Mouse (Mus musculus): ENCODE measurements at regions not wholly inside any gene's neighbourhood (a gene's known extent, or its start where the extent isn't known, plus 50 kb on each side); places are given as distances from the start of the nearest gene placed in this dataset.
A peak's percentile ranks its signal among the peaks of the same experiment; 100 is the strongest.

DNA sequence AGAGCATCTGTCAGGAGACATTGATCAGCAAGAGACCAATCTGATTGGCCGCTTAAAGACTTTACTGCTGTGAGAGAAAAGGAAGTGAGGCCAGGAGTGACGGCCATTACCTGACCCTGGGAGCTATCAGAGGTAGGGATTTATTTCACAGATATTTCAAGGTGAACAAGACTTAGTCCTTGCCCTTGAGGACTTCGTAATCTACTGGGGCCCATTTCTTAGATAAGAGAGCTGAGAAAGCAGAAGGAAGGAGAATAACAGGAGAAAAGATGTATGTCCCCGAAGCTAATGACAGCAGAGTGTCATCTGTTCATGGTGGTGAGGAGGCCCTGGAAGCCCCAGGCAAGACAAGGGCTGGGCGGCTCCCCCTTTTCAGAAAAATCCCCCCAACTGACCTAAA is 127.4 kb upstream of the Cpeb2 start:
- no peak overlapping the region for H3K4me3 ChIP-seq (replicated peaks; ENCODE audit: control insufficient read depth, low read depth, low read length)
- 68% methylated on average over 5 of the region's 5 CpGs for WGBS
- TF ChIP-seq POLR2A (IDR thresholded peaks at IDR 0.05; ENCODE audit: borderline replicate concordance, control insufficient read depth, low read depth, low read length) (no peak), CTCF (IDR thresholded peaks at IDR 0.05; ENCODE audit: control insufficient read depth, insufficient read depth, low read length) (no peak)
- H3K4me1 ChIP-seq (ENCODE audit: control insufficient read depth, insufficient read depth, low read length) = peaks cover 4% of the 10 kb centered on the region; the same call in 1 of the 2 replicates
- H3K27ac ChIP-seq (ENCODE audit: control insufficient read depth, insufficient read depth, low read depth, low read length, poor library complexity) = no peak overlapping the region

DNA sequence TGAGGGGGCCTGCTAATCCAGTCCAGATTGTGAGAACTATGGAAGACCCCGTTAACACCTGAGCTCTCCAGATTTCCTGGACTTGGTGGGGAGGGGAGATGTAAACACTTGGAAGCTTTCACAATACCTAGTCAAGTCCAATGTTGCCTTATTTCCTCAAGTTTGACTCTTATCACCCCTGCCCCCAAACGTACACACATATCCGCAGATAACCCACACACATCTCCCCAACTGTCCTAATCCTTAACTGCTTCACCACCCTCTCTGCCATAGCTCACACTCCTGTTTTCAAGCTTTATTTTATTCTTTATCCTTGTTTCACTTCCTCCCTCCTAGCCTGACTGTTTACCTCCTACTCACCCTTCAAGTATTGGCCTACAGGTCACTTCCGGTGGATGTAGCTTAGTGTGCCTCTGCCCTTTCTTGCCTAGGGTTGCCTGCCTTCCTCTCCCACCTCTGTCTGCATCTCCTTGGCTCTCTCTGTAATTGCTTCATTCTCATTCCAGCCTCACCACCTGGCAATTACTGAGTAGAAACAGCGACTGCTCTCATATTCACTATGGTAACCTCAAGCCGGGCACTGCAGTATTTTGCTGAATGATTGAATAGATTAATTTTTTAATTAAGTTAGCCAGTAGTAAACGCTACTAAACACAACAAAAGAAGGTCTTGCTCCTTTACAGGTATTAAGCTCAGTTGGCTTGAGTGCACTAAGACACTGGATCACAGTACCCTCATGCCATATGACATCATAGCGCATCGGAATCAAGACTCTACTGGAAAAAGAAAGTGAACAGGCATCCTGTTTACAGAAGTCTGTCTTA is 125.3 kb upstream of the Cpeb2 start:
- TF ChIP-seq CTCF (IDR thresholded peaks at IDR 0.05; ENCODE audit: control insufficient read depth, insufficient read depth, low read length) (no peak), POLR2A (IDR thresholded peaks at IDR 0.05; ENCODE audit: borderline replicate concordance, control insufficient read depth, low read depth, low read length) (no peak)
- H3K27ac ChIP-seq (ENCODE audit: control insufficient read depth, insufficient read depth, low read depth, low read length, poor library complexity) = no peak overlapping the region
- no peak overlapping the region for H3K4me3 ChIP-seq (replicated peaks; ENCODE audit: control insufficient read depth, low read depth, low read length)
- 66% methylated on average over 9 of the region's 9 CpGs for WGBS
- peaks cover 4% of the 10 kb centered on the region; the same call in 1 of the 2 replicates for H3K4me1 ChIP-seq (ENCODE audit: control insufficient read depth, insufficient read depth, low read length)

- no peak overlapping the region for H3K27ac ChIP-seq (ENCODE audit: control insufficient read depth, insufficient read depth, low read depth, low read length, poor library complexity)
- H3K4me1 ChIP-seq (ENCODE audit: control insufficient read depth, insufficient read depth, low read length) = peaks cover 4% of the 10 kb centered on the region; the same call in 1 of the 2 replicates
- H3K4me3 ChIP-seq (replicated peaks; ENCODE audit: control insufficient read depth, low read depth, low read length) = no peak overlapping the region
- WGBS = 80% methylated on average over 2 of the region's 2 CpGs
- TF ChIP-seq POLR2A (IDR thresholded peaks at IDR 0.05; ENCODE audit: borderline replicate concordance, control insufficient read depth, low read depth, low read length) = no peak
- TF ChIP-seq CTCF (IDR thresholded peaks at IDR 0.05; ENCODE audit: control insufficient read depth, insufficient read depth, low read length) = no peak
Measured at GRCm38 (mm10) chr5:43108260-43108589, 124.7 kb upstream of the Cpeb2 start.

DNA sequence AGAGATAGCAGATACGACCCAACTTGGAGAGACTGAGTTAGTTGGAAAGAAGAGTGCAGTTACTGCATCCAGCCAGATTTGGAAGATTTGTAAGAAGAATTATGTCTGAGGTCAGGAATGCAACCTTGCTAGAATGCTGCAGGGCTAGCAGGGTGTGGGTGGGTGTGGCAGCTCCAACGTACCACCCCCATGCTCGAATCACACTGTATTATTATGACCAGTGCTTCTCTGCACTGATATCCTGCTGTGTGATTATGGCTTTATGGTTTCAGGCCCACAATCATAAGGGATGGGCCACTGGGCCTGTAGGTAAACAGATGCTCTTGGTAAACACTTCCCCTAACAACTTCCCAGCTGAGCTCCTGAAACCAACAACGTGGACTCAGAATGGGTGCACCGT is 122.8 kb upstream of the Cpeb2 start:
- H3K4me1 ChIP-seq (ENCODE audit: control insufficient read depth, insufficient read depth, low read length) = peaks cover 2% of the 10 kb centered on the region; the same call in 1 of the 2 replicates
- TF ChIP-seq POLR2A (IDR thresholded peaks at IDR 0.05; ENCODE audit: borderline replicate concordance, control insufficient read depth, low read depth, low read length) (no peak), CTCF (IDR thresholded peaks at IDR 0.05; ENCODE audit: control insufficient read depth, insufficient read depth, low read length) (no peak)
- H3K4me3 ChIP-seq (replicated peaks; ENCODE audit: control insufficient read depth, low read depth, low read length) = no peak overlapping the region
- 80% methylated on average over 5 of the region's 5 CpGs for WGBS
- no peak overlapping the region for H3K27ac ChIP-seq (ENCODE audit: control insufficient read depth, insufficient read depth, low read depth, low read length, poor library complexity)

- Histone ChIP-seq H3K27ac (ENCODE audit: control insufficient read depth, insufficient read depth, low read depth, low read length, poor library complexity) (no peak overlapping the region), H3K4me1 (ENCODE audit: control insufficient read depth, insufficient read depth, low read length) (peaks cover 2% of the 10 kb centered on the region; the same call in 1 of the 2 replicates), H3K4me3 (replicated peaks; ENCODE audit: control insufficient read depth, low read depth, low read length) (no peak overlapping the region)
- 69% methylated on average over 2 of the region's 2 CpGs for WGBS
- TF ChIP-seq POLR2A (IDR thresholded peaks at IDR 0.05; ENCODE audit: borderline replicate concordance, control insufficient read depth, low read depth, low read length) (no peak), CTCF (IDR thresholded peaks at IDR 0.05; ENCODE audit: control insufficient read depth, insufficient read depth, low read length) (no peak)
Measured at GRCm38 (mm10) chr5:43111740-43112139, 121.2 kb upstream of the Cpeb2 start.

DNA sequence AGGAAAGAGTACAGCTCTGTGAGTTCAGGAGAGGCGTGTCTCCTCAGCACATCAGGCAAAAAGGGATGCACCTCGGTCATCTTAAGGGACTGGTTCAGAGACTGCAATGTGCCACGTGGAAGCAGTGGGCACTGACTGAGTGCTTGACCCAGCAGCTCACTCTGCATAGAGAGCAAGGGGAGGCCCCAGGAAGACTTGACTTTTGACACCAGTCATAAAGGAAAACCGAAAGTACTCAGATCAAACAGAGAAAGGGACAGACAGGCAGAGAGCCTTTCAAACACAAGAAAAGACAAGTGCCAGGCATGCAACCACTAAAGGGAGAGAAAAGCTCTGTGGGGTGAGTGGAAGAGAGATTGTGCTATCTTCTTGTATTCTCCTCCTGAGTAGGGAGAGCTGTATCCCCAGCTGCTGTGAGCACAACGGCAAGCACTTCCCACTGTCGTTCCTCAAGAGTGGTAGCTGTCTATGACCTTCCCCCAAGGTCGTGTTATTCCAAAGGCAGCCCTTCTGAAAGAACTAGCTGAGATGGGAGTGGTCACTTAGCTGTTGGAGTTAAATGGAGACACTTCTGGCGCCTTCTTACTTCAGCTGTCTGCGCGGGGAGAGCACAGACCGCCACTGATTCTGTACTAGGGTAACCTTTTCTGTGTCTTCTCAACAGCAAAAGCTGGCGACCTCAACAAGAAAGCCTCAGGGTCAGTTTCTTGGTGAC is 119.4 kb upstream of the Cpeb2 start:
- H3K4me3 ChIP-seq (replicated peaks; ENCODE audit: control insufficient read depth, low read depth, low read length) = no peak overlapping the region
- no peak overlapping the region for H3K27ac ChIP-seq (ENCODE audit: control insufficient read depth, insufficient read depth, low read depth, low read length, poor library complexity)
- H3K4me1 ChIP-seq (ENCODE audit: control insufficient read depth, insufficient read depth, low read length) = no peaks in the 10 kb centered on the region; the same call in 1 of the 2 replicates
- WGBS = 76% methylated on average over 12 of the region's 12 CpGs
- no peak for TF ChIP-seq CTCF (IDR thresholded peaks at IDR 0.05; ENCODE audit: control insufficient read depth, insufficient read depth, low read length)
- no peak for TF ChIP-seq POLR2A (IDR thresholded peaks at IDR 0.05; ENCODE audit: borderline replicate concordance, control insufficient read depth, low read depth, low read length)

DNA sequence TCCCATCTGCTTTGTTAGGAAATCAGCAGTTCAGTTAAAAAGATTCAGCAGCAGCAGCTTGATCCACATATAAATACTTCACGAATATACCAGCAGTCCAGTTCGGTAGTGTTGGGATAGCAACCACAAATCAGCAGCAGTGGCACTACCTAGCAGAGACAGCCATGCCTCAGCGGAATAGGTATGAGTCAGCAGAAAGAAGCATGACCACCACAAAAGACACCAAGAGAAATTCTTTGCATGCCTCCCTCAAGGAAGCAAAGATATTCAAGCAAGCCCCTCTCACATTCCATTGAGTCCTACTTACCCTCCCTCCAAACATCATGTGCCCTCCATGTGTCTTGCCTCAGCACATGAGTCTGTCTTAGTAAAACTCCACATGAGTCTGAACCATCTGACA is 117.5 kb upstream of the Cpeb2 start:
- Histone ChIP-seq H3K27ac (ENCODE audit: control insufficient read depth, insufficient read depth, low read depth, low read length, poor library complexity) (no peak overlapping the region), H3K4me3 (replicated peaks; ENCODE audit: control insufficient read depth, low read depth, low read length) (no peak overlapping the region), H3K4me1 (ENCODE audit: control insufficient read depth, insufficient read depth, low read length) (no peaks in the 10 kb centered on the region; the same call in 1 of the 2 replicates)
- 76% methylated on average over 3 of the region's 3 CpGs for WGBS
- TF ChIP-seq POLR2A (IDR thresholded peaks at IDR 0.05; ENCODE audit: borderline replicate concordance, control insufficient read depth, low read depth, low read length) (no peak), CTCF (IDR thresholded peaks at IDR 0.05; ENCODE audit: control insufficient read depth, insufficient read depth, low read length) (no peak)

- no peak for TF ChIP-seq CTCF (IDR thresholded peaks at IDR 0.05; ENCODE audit: control insufficient read depth, insufficient read depth, low read length)
- no peak for TF ChIP-seq POLR2A (IDR thresholded peaks at IDR 0.05; ENCODE audit: borderline replicate concordance, control insufficient read depth, low read depth, low read length)
- Histone ChIP-seq H3K4me1 (ENCODE audit: control insufficient read depth, insufficient read depth, low read length) (no peaks in the 10 kb centered on the region; the same call in 1 of the 2 replicates), H3K4me3 (replicated peaks; ENCODE audit: control insufficient read depth, low read depth, low read length) (no peak overlapping the region), H3K27ac (ENCODE audit: control insufficient read depth, insufficient read depth, low read depth, low read length, poor library complexity) (peak overlapping the region; percentile 22; the same call in 1 of the 2 replicates)
- 47% methylated on average over 7 of the region's 7 CpGs for WGBS
Measured at GRCm38 (mm10) chr5:43116821-43117220, 116.1 kb upstream of the Cpeb2 start.

All from bone marrow, adult 2 months (tissue).